Mouse (Mus musculus) olfactory bulb, adult 2 months (tissue): ENCODE measurements around the gene Fam173a.

Experiments
- CTCF ChIP-seq: fragments of 200-500 bp; IDR thresholded peaks from 2 replicates; pipeline ENCODE4 v1.5.1; 2012; ENCODE audit warnings: low read depth, mild to moderate bottlenecking, low read length, moderate library complexity; ENCODE audit not compliant: insufficient read depth
- POLR2A ChIP-seq: fragments of 200-500 bp; IDR thresholded peaks from 2 replicates; pipeline ENCODE4 v1.6.1; 2012; ENCODE audit warnings: mild to moderate bottlenecking, low read depth, low read length, moderate library complexity; ENCODE audit not compliant: insufficient read depth

- no peak for TF ChIP-seq POLR2A
- TF ChIP-seq CTCF = no peak
Measured at GRCm38 (mm10) chr17:25824362-25825142, 31.9 kb upstream of the Fam173a start.
